Mouse (Mus musculus) liver, postnatal 0 days (tissue): ENCODE results near the gene Fam168a. TPM values are rescaled to one million over a fixed set of nuclear protein-coding genes. Genes with fewer than 3 reads are reported as not detected.

ENCODE experiments used
- ATAC-seq: fragments of 200-750 bp; cut with Nextera tagmentation; 2 replicates; pipeline ENCODE4 v1.8.0; 2017; ENCODE audit warnings: mild to moderate bottlenecking, moderate library complexity
- DNase-seq: peaks from one replicate; pipeline ENCODE4 v3.0.0-alpha.2; 2016
- H3K27ac ChIP-seq: fragments of 300-500 bp; sonication (generic); 2 replicates; pipeline ENCODE4 v1.5.1; 2014; ENCODE audit warnings: antibody characterized with exemption, moderate library complexity, mild to moderate bottlenecking, low read depth
- H3K27me3 ChIP-seq: fragments of 300-500 bp; sonication (generic); 2 replicates; pipeline ENCODE4 v1.6.1; 2014; ENCODE audit warnings: low read length, control low read depth, mixed read lengths; ENCODE audit not compliant: insufficient read depth
- H3K36me3 ChIP-seq: fragments of 300-500 bp; sonication (generic); replicated peaks from 2 replicates; pipeline ENCODE4 v1.6.1; 2014; ENCODE audit warnings: mild to moderate bottlenecking, control low read depth, low read length, moderate library complexity, mixed read lengths; ENCODE audit not compliant: insufficient read depth
- H3K4me1 ChIP-seq: fragments of 300-500 bp; sonication (generic); 2 replicates; pipeline ENCODE4 v1.6.1; 2014; ENCODE audit warnings: antibody characterized with exemption, mild to moderate bottlenecking, control low read depth; ENCODE audit not compliant: insufficient read depth
- H3K4me2 ChIP-seq: fragments of 300-500 bp; sonication (generic); 2 replicates; pipeline ENCODE4 v1.6.1; 2014; ENCODE audit warnings: low read depth, mild to moderate bottlenecking, low read length, moderate library complexity, mixed read lengths
- H3K4me3 ChIP-seq: fragments of 300-500 bp; sonication (generic); 2 replicates; pipeline ENCODE4 v1.5.1; 2014; ENCODE audit warnings: low read depth, low read length
- H3K9ac ChIP-seq: fragments of 300-500 bp; sonication (generic); replicated peaks from 2 replicates; pipeline ENCODE4 v1.6.1; 2014; ENCODE audit warnings: mild to moderate bottlenecking, moderate library complexity
- H3K9me3 ChIP-seq: fragments of 300-500 bp; sonication (generic); 2 replicates; pipeline ENCODE4 v1.6.1; 2016; ENCODE audit warnings: mild to moderate bottlenecking, control low read depth, low read length, mixed read lengths
- CTCF ChIP-seq: sonication (generic); IDR thresholded peaks from 2 replicates; pipeline ENCODE4 v1.5.1; 2016; ENCODE audit warnings: antibody characterized with exemption, low read depth
- EP300 ChIP-seq: IDR thresholded peaks from 2 replicates; pipeline ENCODE4 v1.6.1; 2016; ENCODE audit warnings: antibody characterized with exemption, low read depth, mild to moderate bottlenecking
- WGBS: fragments of 180-500 bp; shearing (Covaris S2); extraction: QIAGEN DNeasy Blood & Tissue Kit; methylation state at CpG from one replicate; pipeline ENCODE4 v1.1.7; 2014; ENCODE audit not compliant: insufficient replicate concordance; 5-methylcytosine and 5-hydroxymethylcytosine counted together
- polyA plus RNA-seq: library from polyadenylated mRNA; unstranded; fragments of >200 nt; fragmentation: Nextera tagmentation; extraction: Ambion mirVana; gene quantifications from 2 replicates; pipeline ENCODE4 v1.2.1, GENCODE M21; 2015

Fam168a gene
- polyA plus RNA-seq, 1 experiment from 2014 or later: 4.3 TPM

GRCm38 (mm10) chr7:100785426-100785825 is 79.0 kb downstream of the Fam168a start:
- no peak for TF ChIP-seq CTCF
- TF ChIP-seq EP300: no peak
- H3K27me3 ChIP-seq: no peaks in the 10 kb centered on the region
- no peak overlapping the region for H3K4me2 ChIP-seq
- H3K9ac ChIP-seq: no peak overlapping the region
- no peaks in the 10 kb centered on the region for H3K9me3 ChIP-seq
- no peaks in the 10 kb centered on the region for H3K36me3 ChIP-seq
- H3K27ac ChIP-seq: no peak overlapping the region
- 82% methylated on average over 4 of the region's 4 CpGs for WGBS
- H3K4me3 ChIP-seq: no peak overlapping the region
- peaks cover 2% of the 10 kb centered on the region; the same call in 1 of the 2 replicates for H3K4me1 ChIP-seq
- ATAC-seq (no peak), DNase-seq (no peak)

GRCm38 (mm10) chr7:100786078-100786477 is 79.6 kb downstream of the Fam168a start:
- no peaks in the 10 kb centered on the region for H3K36me3 ChIP-seq
- H3K4me1 ChIP-seq: peaks cover 2% of the 10 kb centered on the region; the same call in 1 of the 2 replicates
- H3K27me3 ChIP-seq: no peaks in the 10 kb centered on the region
- WGBS: 43% methylated on average over 1 of the region's 1 CpGs
- DNase-seq (no peak), ATAC-seq (peak; percentile 96)
- H3K9ac ChIP-seq: no peak overlapping the region
- H3K4me3 ChIP-seq: no peak overlapping the region
- peak overlapping the region; percentile 46; the same call in 1 of the 2 replicates for H3K27ac ChIP-seq
- TF ChIP-seq EP300 (peak; percentile 94), CTCF (no peak)
- H3K4me2 ChIP-seq: peak overlapping the region; percentile 5; the same call in 1 of the 2 replicates
- no peaks in the 10 kb centered on the region for H3K9me3 ChIP-seq

GRCm38 (mm10) chr7:100788291-100788690 is 81.9 kb downstream of the Fam168a start:
- Histone ChIP-seq H3K36me3 (no peaks in the 10 kb centered on the region), H3K9ac (no peak overlapping the region), H3K9me3 (no peaks in the 10 kb centered on the region), H3K27me3 (no peaks in the 10 kb centered on the region), H3K4me2 (no peak overlapping the region), H3K4me3 (no peak overlapping the region), H3K4me1 (peaks cover 2% of the 10 kb centered on the region; the same call in 1 of the 2 replicates), H3K27ac (no peak overlapping the region)
- 87% methylated on average over 1 of the region's 1 CpGs for WGBS
- ATAC-seq (no peak), DNase-seq (no peak)
- TF ChIP-seq CTCF: no peak
- TF ChIP-seq EP300: no peak

GRCm38 (mm10) chr7:100798810-100799209 is 92.4 kb downstream of the Fam168a start:
- no peak for ATAC-seq
- no peaks in the 10 kb centered on the region for H3K9me3 ChIP-seq
- no peak overlapping the region for H3K27ac ChIP-seq
- no peak for DNase-seq
- 34% methylated on average over 3 of the region's 3 CpGs for WGBS
- no peak overlapping the region for H3K4me3 ChIP-seq
- H3K36me3 ChIP-seq: no peaks in the 10 kb centered on the region
- H3K4me2 ChIP-seq: no peak overlapping the region; the same call in 1 of the 2 replicates
- TF ChIP-seq CTCF: peak; percentile 74
- TF ChIP-seq EP300: no peak
- H3K27me3 ChIP-seq: no peaks in the 10 kb centered on the region
- H3K9ac ChIP-seq: no peak overlapping the region
- peaks cover 7% of the 10 kb centered on the region for H3K4me1 ChIP-seq

- Histone ChIP-seq H3K9ac (no peak overlapping the region), H3K27ac (no peak overlapping the region), H3K4me2 (no peak overlapping the region), H3K27me3 (no peaks in the 10 kb centered on the region), H3K36me3 (no peaks in the 10 kb centered on the region), H3K9me3 (no peaks in the 10 kb centered on the region), H3K4me1 (peaks cover 5% of the 10 kb centered on the region), H3K4me3 (no peak overlapping the region)
- DNase-seq (no peak), ATAC-seq (no peak)
- WGBS: 79% methylated on average over 2 of the region's 2 CpGs
- TF ChIP-seq CTCF (no peak), EP300 (no peak)
Observed at GRCm38 (mm10) chr7:100805391-100805790, 99.0 kb downstream of the Fam168a start.

GRCm38 (mm10) chr7:100811912-100812311 is 105.5 kb downstream of the Fam168a start:
- Histone ChIP-seq H3K9me3 (no peaks in the 10 kb centered on the region), H3K4me3 (no peak overlapping the region), H3K9ac (no peak overlapping the region), H3K27ac (no peak overlapping the region), H3K36me3 (no peaks in the 10 kb centered on the region; the same call in 1 of the 2 replicates), H3K4me1 (no peaks in the 10 kb centered on the region; the same call in 1 of the 2 replicates), H3K4me2 (no peak overlapping the region), H3K27me3 (no peaks in the 10 kb centered on the region)
- WGBS: 74% methylated on average over 5 of the region's 5 CpGs
- TF ChIP-seq CTCF (no peak), EP300 (no peak)
- DNase-seq: no peak
- no peak for ATAC-seq
